Mouse (Mus musculus) adrenal gland, adult 18-20 months (tissue): ENCODE measurements around the gene Smarcc1. TPM values are rescaled to one million over a fixed set of nuclear protein-coding genes. Genes with fewer than 3 reads are reported as not detected.
A peak's percentile ranks its signal among the peaks of the same experiment; 100 is the strongest.
"Not testable (repeated sequence)": the region's sequence is repeated elsewhere in the genome, so short reads cannot be mapped to it uniquely, and the experiment has no call there.

Experiments used
- DNase-seq, 2 experiments: peaks; one replicate each; pipeline ENCODE4 v3.0.0; 2021 to 2022; ENCODE audit warnings: low spot score in 2 of 2
- total RNA-seq, 2 experiments: library from RNA; stranded (reverse); gene quantifications; 1 replicate in 1 of 2; 2 replicates in 1 of 2; pipeline ENCODE4 v1.2.3; 2021

The Smarcc1 gene
- total RNA-seq, 2 experiments from 2014 or later = 39.4 to 52.7 TPM

DNA sequence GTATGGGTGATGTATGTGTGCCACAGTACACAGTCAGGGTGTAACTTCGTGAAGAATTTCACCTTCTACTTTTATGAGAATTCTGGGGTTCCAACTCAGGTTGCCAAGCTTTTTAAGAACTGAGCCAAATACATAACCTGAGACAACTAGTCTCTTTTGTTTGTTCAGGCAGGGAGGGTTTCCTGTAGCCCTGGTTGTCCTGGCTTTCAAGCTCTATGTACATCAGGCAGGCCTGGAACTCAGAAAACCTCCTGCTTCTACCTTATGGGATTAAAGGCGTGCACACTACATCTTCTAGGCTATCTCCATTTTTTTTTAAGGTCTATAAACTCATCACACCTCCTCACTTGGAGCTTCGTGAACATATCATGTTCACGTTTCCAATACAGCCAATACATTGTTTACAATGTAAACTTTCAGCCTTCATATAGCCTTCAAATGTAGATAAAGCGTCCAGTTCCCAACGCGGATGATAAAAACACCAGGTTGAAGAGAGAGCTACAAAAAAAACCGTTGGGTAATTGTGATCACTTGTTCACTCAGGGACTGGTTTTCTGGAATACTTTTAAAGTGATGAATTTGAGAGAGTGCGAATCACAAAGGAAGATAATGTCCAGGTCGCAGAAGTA lies 13.5 kb downstream of the Smarcc1 start:
- DNase-seq = no peak

DNA sequence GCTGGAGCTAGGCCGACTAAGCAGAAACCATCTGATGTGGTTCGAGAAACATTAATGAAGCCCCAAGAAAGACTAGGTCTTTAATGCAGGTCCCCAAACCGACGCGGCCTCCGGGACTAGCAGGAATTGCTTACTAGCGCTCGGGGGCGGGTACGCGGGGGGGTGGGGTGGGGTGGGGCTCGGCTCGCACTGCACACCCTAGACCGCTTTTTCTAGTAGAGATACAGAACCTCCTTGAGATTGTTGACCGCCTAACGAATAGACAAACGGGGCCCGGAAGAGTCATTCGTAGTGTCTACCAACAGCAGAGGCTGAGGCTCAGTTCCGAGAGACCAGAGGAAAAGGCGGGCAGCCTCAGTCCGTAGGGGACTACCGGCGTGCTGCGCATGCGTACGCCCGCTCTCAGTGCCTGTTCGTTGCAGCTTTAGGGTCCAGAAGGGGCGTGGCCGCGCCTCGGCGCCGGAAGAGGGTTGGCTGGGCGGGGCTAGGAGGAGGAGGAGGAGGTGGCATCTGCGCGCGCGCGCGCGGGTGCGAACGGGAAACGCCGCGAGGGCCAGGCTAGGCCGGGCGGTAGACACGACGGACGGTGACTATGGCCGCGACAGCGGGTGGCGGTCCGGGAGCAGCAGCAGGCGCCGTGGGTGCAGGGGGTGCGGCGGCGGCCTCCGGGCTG lies 14.2 kb downstream of the Smarcc1 start:
- peak; percentile 99 for DNase-seq

DNA sequence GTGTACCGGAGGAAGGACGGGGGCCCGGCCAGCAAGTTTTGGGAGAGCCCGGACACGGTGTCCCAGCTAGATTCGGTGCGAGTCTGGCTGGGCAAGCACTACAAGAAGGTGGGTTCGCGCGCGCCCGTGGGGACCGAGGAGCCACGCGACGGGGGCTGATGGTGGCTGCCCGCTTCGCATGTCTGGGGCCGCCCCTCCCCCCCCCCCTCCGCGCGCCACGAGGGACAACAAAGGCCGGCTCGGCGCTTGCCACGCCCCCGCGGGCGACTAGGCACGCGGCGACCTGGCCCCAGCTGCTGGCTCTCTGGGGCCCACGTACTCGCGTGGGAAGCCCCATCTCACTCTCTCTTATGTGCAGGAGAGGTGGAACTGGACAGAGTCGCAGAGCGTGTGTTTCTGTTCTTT lies 14.7 kb downstream of the Smarcc1 start:
- DNase-seq = no peak

DNA sequence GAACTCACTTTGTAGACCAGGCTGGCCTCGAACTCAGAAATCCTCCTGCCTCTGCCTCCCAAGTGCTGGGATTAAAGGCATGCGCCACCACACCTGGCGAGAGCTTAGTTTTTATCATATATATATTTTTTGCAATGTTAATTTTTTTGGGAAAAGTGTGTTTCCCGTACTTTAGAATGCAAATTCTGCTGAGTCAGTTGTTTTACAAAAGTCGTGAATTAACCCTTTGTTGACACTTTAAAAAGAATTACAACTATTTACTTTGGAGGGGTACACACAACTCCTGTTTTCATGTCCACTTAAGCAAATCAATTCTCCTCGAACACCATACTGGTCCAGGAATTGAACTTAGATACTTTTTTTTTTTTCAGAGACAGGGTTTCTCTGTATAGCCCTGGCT lies 15.4 kb downstream of the Smarcc1 start:
- DNase-seq = no peak

DNA sequence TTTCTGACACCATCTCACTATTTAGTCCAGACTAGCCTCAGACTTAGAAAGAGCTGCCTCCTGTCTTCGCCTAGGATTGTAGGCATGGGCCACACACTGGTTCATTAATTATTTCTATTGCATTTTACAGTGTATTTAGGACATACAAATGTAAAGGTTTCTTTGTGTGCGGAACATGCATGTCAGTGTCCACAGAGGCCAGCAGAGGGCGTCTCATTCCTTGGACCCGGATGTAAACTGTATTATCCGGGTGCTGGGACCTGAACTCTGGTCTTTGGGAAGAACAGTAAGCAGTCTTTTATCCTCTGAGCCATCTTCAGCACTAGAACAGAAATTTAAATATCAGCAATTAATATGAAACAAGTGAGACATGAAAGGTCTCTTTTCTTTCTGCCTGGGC lies 16.7 kb downstream of the Smarcc1 start:
- no peak for DNase-seq

DNA sequence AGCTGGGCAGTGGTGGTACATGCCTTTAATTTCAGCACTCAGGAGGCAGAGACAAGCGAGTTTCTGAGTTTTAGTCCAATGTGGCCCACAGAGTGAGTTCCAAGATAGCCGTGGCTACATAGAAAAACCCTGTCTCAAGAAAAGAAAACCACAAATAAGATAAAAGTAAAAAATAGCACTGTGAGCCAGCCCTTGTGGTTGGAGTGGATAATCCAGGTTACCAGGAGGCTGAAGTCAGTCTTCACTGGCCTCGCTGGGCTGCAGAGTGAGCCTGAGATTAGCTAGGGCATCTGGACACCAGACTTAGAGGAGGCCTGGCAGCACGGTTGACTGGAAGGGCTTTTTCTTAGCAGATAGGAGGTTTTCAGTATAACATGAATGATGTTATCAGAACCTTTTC lies 21.6 kb downstream of the Smarcc1 start:
- no peak for DNase-seq

DNA sequence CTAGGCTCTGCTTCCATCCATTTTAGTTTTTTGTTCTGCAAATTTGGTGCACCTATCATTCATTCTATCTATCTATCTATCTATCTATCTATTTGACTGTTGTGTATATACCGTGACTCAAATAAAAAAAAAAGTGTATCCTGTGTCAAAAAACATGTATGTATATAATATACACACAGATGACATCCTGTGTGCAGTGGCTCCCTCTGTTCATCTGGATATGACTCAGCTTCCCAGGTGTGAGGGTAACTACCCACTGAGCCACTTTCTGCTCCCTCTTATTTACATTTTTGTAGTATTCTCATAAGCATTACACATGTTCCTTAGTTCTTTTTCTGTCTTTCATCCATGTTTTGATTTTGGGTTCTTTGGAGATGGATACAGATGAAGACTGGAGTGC lies 24.6 kb downstream of the Smarcc1 start:
- DNase-seq = no peak

DNA sequence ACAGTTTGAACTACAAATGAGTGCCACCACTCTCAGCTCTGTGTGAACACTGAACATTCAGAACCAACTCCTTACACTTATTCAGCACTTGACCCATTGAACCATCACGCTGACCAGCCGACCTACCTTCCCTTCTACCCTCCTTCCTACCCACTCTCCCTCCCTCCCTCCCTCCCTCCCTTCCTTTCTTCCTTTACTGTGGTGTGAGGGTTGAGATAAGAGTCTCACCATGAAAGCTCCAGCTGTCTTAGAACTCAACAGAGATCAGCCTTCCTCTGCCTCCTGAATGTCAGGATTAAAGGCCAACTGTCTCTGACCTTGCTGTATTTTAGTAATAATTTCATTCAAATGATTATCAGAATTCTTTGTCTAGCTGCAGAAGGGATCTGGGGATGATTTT lies 31.1 kb downstream of the Smarcc1 start:
- DNase-seq = no peak

DNA sequence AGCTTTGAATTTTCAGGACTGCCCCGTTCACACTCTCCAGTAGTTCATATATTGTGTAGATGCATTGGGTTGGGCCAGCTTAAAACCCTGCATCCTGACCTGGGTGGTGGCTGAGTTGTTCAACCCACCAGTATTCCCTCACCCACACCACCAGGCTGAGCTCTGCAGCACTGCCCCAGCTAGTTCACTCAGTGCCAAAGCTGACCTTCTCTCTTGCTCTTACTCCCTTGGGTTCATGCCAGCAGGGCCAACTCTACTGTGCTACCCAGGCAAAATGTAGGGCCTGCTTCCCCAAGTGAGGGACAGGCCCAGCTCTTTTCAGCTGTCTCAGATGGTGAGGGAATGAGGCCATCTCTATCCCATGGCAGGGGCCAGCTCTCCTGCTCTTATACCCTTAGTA lies 41.5 kb downstream of the Smarcc1 start:
- DNase-seq = peak in 1 of 2 experiments; percentile 42

DNA sequence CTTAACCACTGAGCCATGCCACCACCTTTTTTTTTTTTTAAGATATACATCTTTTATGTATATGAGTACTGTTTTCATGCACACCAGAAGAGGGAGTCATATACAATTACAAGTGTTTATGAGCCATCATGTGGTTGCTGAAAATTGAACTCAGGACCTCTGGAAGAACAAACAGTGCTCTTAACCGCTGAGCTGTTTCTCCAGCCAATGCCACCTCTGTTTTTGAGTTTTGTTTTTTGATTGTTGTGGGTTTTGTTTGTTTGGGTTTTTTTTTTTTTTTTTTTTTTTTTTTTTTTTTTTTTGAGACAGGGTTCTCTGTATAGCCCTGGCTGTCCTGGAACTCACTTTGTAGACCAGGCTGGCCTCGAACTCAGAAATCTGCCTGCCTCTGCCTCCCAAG lies 43.0 kb downstream of the Smarcc1 start:
- DNase-seq = not testable (repeated sequence)

DNA sequence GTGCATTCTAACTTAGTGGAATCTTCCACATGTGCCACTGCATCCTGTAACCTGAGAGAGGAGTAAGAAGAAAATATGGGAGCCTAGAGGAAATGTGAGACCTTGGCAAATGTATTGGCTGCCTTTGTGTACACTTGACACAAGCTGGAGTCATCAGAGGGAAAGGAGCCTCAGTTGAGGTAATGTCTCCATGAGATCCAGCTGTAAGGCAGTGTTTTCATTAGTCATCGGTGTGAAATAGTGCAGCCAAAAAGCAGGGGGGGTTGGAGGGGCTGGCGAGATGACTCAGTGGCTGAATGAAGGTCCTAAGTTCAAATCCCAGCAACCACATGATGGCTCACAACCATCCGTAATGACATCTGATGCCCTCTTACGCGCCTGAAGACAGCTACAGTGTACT lies 44.9 kb downstream of the Smarcc1 start:
- peak in 1 of 2 experiments; percentile 5 for DNase-seq

DNA sequence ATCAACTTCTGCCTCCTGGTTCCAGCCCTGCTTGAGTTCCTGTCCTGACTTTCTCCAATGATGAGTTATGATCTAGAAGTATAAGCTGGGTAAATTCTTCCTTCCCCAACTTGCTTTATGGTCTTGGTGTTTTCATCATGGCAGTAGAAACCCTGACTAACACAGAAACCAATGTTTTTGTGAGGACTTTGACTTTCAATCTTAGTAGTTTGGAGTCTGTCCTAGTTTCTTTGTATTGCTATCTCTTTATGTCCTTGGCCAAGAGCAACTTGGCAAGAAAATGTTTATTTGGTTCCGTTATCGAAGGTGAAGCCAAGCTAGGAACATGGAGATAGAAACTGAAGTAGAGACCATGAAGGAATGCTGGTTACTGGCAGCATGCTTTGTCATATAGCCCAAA lies 45.6 kb downstream of the Smarcc1 start:
- no peak for DNase-seq

DNA sequence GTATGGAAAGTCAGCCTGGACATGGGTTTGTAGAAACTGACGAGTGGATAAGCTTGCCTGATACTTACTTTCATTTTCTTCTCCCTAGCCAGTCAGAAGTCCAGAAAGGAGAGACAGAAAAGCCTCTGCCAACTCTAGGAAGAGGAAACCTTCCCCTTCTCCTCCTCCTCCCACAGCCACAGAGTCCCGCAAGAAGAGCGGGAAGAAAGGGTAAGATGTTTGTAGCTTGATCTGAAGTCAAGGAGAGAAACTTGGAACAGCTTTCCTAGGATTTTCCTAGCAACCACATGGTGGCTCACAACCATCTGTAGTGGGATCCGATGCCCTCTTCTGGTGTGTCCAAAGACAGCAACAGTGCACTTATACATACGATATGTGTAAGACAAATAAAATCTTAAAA lies 53.4 kb downstream of the Smarcc1 start:
- DNase-seq = peak in 1 of 2 experiments; percentile 10

DNA sequence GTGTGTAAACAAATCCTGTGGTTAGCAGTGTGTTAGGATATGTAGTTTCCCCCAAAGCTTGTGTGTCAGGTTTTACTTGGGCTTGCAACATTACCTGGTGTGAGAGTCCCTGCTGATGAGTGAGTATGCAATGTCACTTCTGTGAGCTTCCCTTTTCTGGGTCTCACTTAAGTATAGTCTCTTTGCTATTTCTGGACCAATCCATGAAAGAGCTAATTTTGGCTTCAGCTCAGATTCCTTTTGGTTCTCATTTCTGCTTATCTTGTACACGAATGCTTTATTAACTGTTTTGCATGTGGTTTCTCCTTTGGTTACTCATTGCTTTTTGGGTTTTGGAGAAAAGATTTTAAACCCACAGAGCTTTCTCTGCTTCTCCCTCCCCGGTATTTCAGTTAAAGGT lies 82.4 kb downstream of the Smarcc1 start:
- no peak for DNase-seq

DNA sequence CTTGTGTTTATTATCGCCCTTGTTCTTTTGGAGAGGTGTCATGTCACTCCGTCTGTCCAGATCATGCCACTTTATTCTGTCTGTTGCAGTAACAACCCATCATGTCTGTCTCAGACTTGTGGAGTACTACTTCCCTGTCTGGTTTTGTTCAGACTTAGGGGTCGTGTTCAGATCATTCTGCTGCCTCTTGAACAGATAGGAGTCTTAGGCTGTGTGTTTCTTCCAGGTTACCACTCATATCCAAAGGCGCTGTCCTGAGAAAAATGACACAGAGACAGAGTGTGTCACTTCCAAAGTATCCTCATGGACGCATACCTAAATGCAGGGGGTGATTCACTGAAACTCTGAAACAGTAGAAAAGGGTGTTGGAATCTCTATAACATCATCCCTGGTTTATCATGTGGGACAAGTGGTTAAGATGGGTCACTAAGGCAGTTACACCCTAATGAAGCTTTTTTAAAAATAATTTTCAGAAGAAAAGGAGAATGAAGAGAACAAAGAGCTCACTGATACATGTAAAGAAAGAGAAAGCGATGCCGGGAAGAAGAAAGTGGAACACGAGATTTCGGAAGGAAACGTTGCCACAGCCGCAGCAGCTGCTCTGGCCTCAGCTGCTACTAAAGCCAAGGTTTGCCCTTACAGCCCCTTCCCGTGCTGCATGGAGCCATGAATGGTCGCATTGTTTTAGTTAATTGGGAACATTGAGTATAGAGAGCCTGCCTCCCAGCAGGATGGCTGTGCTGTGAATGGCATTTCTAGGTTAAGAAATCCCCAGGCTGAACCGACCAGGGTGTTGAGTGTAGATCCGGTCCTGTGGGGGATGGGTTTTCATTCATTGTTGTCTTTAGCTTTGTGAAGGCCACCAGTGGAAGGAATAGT lies 88.3 kb downstream of the Smarcc1 start:
- no peak for DNase-seq

DNA sequence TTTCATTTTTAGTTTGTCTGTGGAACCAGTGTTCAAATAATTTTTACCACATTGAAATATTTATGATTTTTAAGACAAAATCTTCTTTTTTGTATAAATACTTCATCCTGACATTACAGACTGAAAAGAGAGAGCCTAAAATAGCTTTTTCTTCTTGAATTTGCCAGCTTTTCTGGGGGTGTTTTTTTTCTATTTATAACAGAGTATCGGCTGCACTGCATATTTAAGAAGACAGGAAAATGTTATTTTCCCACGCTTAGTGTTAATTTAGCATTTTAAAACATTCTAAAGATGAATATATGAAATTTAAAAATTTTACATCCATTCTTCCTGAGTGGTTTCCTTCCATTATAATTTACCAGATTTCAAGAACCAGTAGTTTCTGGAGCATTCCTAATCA lies 88.9 kb downstream of the Smarcc1 start:
- DNase-seq = no peak

DNA sequence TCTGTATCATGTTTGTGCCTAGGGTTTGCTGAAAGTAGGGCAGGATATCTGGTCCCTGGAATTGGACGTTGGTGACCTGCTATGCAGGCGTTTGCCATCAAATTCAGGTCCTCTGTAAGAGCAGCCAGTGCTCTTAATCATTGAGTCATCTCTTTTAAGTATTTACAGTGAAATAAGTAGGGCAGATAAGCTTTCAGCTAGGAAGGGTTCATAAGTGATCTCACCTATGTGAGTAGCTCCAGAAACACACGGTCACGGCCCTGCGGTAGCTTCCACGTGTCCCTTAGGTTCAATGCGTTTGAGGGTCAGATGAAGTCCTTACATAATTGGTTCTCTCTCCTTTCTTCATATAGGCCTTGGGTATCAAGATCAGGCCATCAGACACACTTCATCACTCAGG lies 90.8 kb downstream of the Smarcc1 start:
- DNase-seq = no peak

DNA sequence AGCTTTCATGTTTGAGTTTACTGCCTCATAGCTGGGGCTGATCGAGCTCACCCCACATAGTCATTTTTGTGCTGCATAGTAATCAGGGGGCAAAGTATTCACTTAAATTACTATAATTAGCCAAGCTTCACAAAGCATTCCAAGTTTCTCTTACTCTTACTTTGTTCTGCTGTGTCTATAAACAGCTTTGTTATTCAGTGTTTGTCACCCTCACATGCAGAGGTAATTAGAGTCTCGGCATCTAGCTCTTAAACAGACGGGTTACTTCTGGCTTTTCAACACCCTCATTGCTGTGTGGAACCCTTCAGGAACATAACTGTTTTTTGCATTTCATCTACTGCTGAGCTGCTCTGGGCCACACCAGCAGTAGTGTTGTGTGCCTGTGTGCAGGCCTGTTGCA lies 91.5 kb downstream of the Smarcc1 start:
- DNase-seq = no peak

DNA sequence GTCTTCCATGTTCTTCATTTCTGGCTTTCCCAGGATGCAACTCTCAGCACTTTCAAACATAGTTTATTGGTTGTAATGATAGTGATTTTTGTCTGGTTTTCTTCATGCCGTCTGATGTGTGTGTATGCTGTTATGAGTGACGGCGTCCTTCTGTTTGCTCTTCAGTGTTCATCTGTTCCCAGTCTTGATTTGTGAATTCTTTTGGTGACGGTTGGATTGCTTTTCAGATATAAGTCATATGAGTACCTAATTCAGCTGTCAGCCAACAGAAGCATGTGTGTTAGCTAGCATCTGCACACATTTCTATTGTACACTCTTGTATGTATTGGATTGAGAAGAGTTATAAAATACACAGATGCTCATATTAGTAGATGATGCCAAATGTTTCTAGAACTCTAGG lies 106.8 kb downstream of the Smarcc1 start:
- DNase-seq = no peak

DNA sequence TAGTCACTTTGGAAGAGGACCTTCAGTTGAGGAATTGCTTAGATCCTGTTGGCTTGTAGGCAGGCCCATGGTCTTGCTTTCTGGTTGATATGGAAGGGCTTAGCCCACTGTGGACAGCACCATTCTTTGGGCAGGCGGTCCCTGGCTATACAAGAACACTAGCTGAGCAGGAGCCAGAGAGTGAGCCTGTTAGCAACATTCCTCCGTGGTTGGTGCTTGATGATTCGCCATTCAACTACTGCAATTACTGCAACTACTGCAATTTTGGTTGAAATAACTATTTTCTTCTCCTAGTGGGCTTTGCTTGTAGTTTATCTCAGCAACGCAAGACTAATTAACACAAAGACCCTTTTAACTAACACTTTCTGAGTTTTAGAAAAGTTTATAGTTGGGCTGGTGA lies 108.7 kb downstream of the Smarcc1 start:
- no peak for DNase-seq

DNA sequence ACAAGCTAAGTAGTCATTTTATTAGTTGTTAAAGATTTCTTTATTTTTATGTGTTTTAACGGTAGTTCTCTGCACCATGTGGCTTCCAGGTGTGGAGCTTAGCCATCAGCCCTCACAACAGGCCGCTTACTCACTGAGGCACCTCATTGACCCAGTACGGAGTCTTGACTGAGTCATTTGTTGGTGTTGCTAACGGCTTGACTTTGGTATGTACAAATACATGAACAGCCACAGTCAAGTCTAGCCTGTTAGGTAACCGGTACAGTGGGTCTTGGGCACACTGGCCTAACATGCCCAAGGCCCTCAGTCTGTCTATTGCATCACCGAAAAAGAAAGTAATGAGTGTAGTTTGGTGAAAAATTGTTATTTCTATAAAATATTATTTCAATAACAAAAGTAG lies 111.2 kb downstream of the Smarcc1 start:
- no peak for DNase-seq

DNA sequence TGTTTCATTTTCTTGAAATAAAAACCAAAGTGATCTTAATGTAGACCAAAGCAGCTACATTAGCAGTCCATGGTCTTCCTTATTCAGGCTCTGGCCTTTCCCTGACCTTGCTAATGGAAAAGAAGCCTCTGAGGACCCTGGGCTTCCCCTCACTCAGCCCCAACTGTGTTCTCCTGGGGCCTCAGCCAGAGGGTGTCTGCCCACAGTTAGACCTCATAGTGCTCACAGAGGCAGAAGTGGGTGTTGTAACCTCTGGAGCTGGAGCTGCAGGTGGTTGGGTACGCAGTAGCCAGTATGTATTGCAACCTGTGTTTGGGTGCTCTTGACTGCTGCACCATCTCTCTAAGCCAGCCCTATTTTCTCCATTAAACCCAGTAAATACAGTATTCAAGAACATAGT lies 111.6 kb downstream of the Smarcc1 start:
- DNase-seq = no peak
